Mouse (Mus musculus): Measurements from ENCODE around the gene Cds2. TPM values are rescaled to one million over a fixed set of nuclear protein-coding genes. Genes with fewer than 3 reads are reported as not detected.

Cds2 gene
- total RNA-seq, 1 experiment from 2014 or later: 14.6 TPM

DNA sequence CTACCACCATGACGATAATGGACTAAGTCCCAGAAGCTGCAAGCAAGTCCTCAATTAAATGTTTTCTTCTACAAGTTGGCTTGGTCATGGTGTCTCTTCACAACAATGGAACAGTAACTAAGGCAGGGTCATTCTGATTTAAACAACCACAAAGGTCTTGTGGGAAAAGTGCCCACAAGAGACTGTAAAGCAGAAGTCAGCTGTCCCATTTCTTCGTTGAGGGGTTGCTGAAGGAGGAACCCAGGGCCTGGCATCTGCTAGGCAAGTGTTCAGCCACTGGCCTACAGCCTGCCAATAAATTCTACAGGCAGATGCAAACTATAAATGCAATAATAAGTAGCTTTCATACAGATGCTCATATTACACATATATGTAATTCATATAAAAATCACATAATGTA, 74.3 kb downstream of the Cds2 start:
- peak; percentile 65 for ATAC-seq (replicated peaks; ENCODE audit: low read depth, poor library complexity, severe bottlenecking)

GRCm38 (mm10) chr2:132340350-132340749, 77.4 kb downstream of the Cds2 start:
- no peak for ATAC-seq (replicated peaks; ENCODE audit: low read depth, poor library complexity, severe bottlenecking)

- peak; percentile 76 for ATAC-seq (replicated peaks; ENCODE audit: low read depth, poor library complexity, severe bottlenecking)
Measured at GRCm38 (mm10) chr2:132341293-132341692, 78.3 kb downstream of the Cds2 start.

GRCm38 (mm10) chr2:132343846-132344245, 80.9 kb downstream of the Cds2 start:
- no peak for ATAC-seq (replicated peaks; ENCODE audit: low read depth, poor library complexity, severe bottlenecking)

Other genes with a start within 250 kb of the Cds2 start
- 48.4 and 49.3 TPM in 2 replicates for gene Rassf2, start 232.9 kb upstream of the Cds2 start, total RNA-seq (2017)
- gene Slc23a2, start 118.0 kb upstream of the Cds2 start, total RNA-seq (2017): 8.2 and 22.5 TPM in 2 replicates
- gene Tmem230, start 15.3 kb upstream of the Cds2 start, total RNA-seq (2017): 33.5 and 41.2 TPM in 2 replicates
- 619 and 635 TPM in 2 replicates for gene Pcna, start 9.8 kb upstream of the Cds2 start, total RNA-seq (2017)
- gene Prokr2, start 122.3 kb downstream of the Cds2 start, total RNA-seq (2017): not detected in 2 replicates